Mouse (Mus musculus) lung, embryonic 15.5 days (tissue): ENCODE results near the gene Akap17b. TPM values are rescaled to one million over a fixed set of nuclear protein-coding genes. Genes with fewer than 3 reads are reported as not detected.
"Not testable (repeated sequence)": the region's sequence is repeated elsewhere in the genome, so short reads cannot be mapped to it uniquely, and the experiment has no call there.

ENCODE experiments used
- ATAC-seq: fragments of 200-750 bp; cut with Nextera tagmentation; 2 replicates; pipeline ENCODE4 v1.8.0; 2017; ENCODE audit warnings: moderate number of reproducible peaks, borderline replicate concordance; ENCODE audit not compliant: low FRiP score, low TSS enrichment; ENCODE audit errors: extremely low read depth
- H3K27ac ChIP-seq: fragments of 300-500 bp; sonication (generic); 2 replicates; pipeline ENCODE4 v1.5.1; 2015; ENCODE audit warnings: moderate library complexity, mild to moderate bottlenecking, inconsistent platforms
- H3K27me3 ChIP-seq: fragments of 300-500 bp; sonication (generic); 2 replicates; pipeline ENCODE4 v1.6.1; 2015; ENCODE audit warnings: inconsistent platforms
- H3K36me3 ChIP-seq: fragments of 300-500 bp; sonication (generic); 2 replicates; pipeline ENCODE4 v1.6.1; 2015; ENCODE audit warnings: inconsistent platforms
- H3K4me1 ChIP-seq: fragments of 300-500 bp; sonication (generic); 2 replicates; pipeline ENCODE4 v1.6.1; 2015; ENCODE audit warnings: inconsistent platforms
- H3K4me2 ChIP-seq: fragments of 300-500 bp; sonication (generic); 2 replicates; pipeline ENCODE4 v1.6.1; 2015; ENCODE audit warnings: inconsistent platforms, mild to moderate bottlenecking, moderate library complexity
- H3K4me3 ChIP-seq: fragments of 300-500 bp; sonication (generic); 2 replicates; pipeline ENCODE4 v1.5.1; 2015; ENCODE audit warnings: mild to moderate bottlenecking, inconsistent platforms
- H3K9ac ChIP-seq: fragments of 300-500 bp; sonication (generic); 2 replicates; pipeline ENCODE4 v1.6.1; 2015; ENCODE audit warnings: inconsistent platforms
- H3K9me3 ChIP-seq: fragments of 300-500 bp; sonication (generic); 2 replicates; pipeline ENCODE4 v1.6.1; 2016; ENCODE audit warnings: inconsistent platforms
- WGBS: fragments of 180-500 bp; shearing (Covaris S2); methylation state at CpG from one replicate; pipeline ENCODE4 v1.1.7; 2015; 5-methylcytosine and 5-hydroxymethylcytosine counted together
- polyA plus RNA-seq: library from polyadenylated mRNA; unstranded; fragments of >200 nt; fragmentation: Nextera tagmentation; extraction: Ambion mirVana; gene quantifications from 2 replicates; pipeline ENCODE4 v1.2.1, GENCODE M21; 2015

The Akap17b gene
- polyA plus RNA-seq, 1 experiment from 2014 or later, result 2.9 TPM

- Histone ChIP-seq H3K9me3 (no peaks in the 10 kb centered on the region), H3K4me3 (peak overlapping the region; percentile 64), H3K27ac (no peak overlapping the region), H3K36me3 (no peaks in the 10 kb centered on the region), H3K4me1 (no peaks in the 10 kb centered on the region), H3K27me3 (no peaks in the 10 kb centered on the region), H3K9ac (0 out of 2 replicates have a peak overlapping the region, but pooled peaks have one; percentile 13), H3K4me2 (peak overlapping the region; percentile 55)
- ATAC-seq, result no peak
- WGBS, result 45% methylated on average over 3 of the region's 3 CpGs
These were observed 45.5 kb downstream of the Akap17b start for GRCm38 (mm10) chrX:36599656-36600055.

- H3K27ac ChIP-seq, result 0 out of 2 replicates have a peak overlapping the region, but pooled peaks have one; percentile 77
- H3K27me3 ChIP-seq, result no peaks in the 10 kb centered on the region
- peak overlapping the region; percentile 64 for H3K9ac ChIP-seq
- no peaks in the 10 kb centered on the region for H3K9me3 ChIP-seq
- peak overlapping the region; percentile 55 for H3K4me2 ChIP-seq
- H3K4me3 ChIP-seq, result peak overlapping the region; percentile 64
- 25% methylated on average over 14 of the region's 14 CpGs for WGBS
- ATAC-seq, result peak; percentile 47; the same call in 1 of the 2 replicates
- H3K36me3 ChIP-seq, result no peaks in the 10 kb centered on the region
- no peaks in the 10 kb centered on the region for H3K4me1 ChIP-seq
These were observed 46.3 kb downstream of the Akap17b start for GRCm38 (mm10) chrX:36598861-36599344.

GRCm38 (mm10) chrX:36598390-36598810, 46.8 kb downstream of the Akap17b start:
- Histone ChIP-seq H3K27me3 (no peaks in the 10 kb centered on the region), H3K27ac (peak overlapping the region; percentile 77), H3K9me3 (no peaks in the 10 kb centered on the region), H3K4me1 (no peaks in the 10 kb centered on the region), H3K9ac (peak overlapping the region; percentile 64), H3K4me2 (peak overlapping the region; percentile 55), H3K36me3 (no peaks in the 10 kb centered on the region), H3K4me3 (peak overlapping the region; percentile 64)
- 17% methylated on average over 36 of the region's 41 CpGs for WGBS
- peak; percentile 53 for ATAC-seq

GRCm38 (mm10) chrX:36597707-36598389, 47.3 kb downstream of the Akap17b start, which contains the start of gene Pgrmc1:
Pgrmc1 (plus strand) TSS chrX:36598206.
- peak; percentile 94 for ATAC-seq
- peak within 1 kb of the TSS; percentile 64 for H3K9ac ChIP-seq
- peak within 1 kb of the TSS; percentile 77 for H3K27ac ChIP-seq
- H3K36me3 ChIP-seq, result no peaks in the 10 kb centered on the region
- peak within 1 kb of the TSS; percentile 55 for H3K4me2 ChIP-seq
- H3K27me3 ChIP-seq, result no peaks in the 10 kb centered on the region
- no peaks in the 10 kb centered on the region for H3K9me3 ChIP-seq
- WGBS, result 14% methylated on average over 37 of the region's 45 CpGs
- H3K4me3 ChIP-seq, result peak within 1 kb of the TSS; percentile 64
- no peaks in the 10 kb centered on the region for H3K4me1 ChIP-seq

GRCm38 (mm10) chrX:36596483-36597120, 48.6 kb downstream of the Akap17b start:
- 65% methylated on average over 5 of the region's 5 CpGs for WGBS
- H3K9ac ChIP-seq, H3K4me2 ChIP-seq, H3K4me3 ChIP-seq, H3K4me1 ChIP-seq, H3K36me3 ChIP-seq, H3K27ac ChIP-seq, H3K27me3 ChIP-seq, ATAC-seq, H3K9me3 ChIP-seq: not testable (repeated sequence)

- Histone ChIP-seq H3K36me3 (no peaks in the 10 kb centered on the region), H3K9me3 (no peaks in the 10 kb centered on the region), H3K9ac (no peak overlapping the region), H3K4me3 (no peak overlapping the region), H3K27me3 (no peaks in the 10 kb centered on the region), H3K27ac (no peak overlapping the region), H3K4me2 (no peak overlapping the region), H3K4me1 (no peaks in the 10 kb centered on the region)
- 73% methylated on average over 3 of the region's 3 CpGs for WGBS
- ATAC-seq, result no peak
These were observed 49.9 kb downstream of the Akap17b start for GRCm38 (mm10) chrX:36595247-36595646.

- Histone ChIP-seq H3K4me1 (no peaks in the 10 kb centered on the region), H3K9me3 (no peaks in the 10 kb centered on the region), H3K27me3 (no peaks in the 10 kb centered on the region), H3K9ac (no peak overlapping the region), H3K4me3 (no peak overlapping the region), H3K4me2 (no peak overlapping the region), H3K36me3 (no peaks in the 10 kb centered on the region), H3K27ac (no peak overlapping the region)
- ATAC-seq, result no peak
- 53% methylated on average over 4 of the region's 4 CpGs for WGBS
These were observed 53.7 kb downstream of the Akap17b start for GRCm38 (mm10) chrX:36591539-36591938.

- Histone ChIP-seq H3K4me2 (no peak overlapping the region), H3K27ac (no peak overlapping the region), H3K9ac (no peak overlapping the region), H3K27me3 (no peaks in the 10 kb centered on the region), H3K4me1 (no peaks in the 10 kb centered on the region), H3K4me3 (no peak overlapping the region), H3K36me3 (no peaks in the 10 kb centered on the region), H3K9me3 (no peaks in the 10 kb centered on the region)
- WGBS, result 52% methylated on average over 1 of the region's 1 CpGs
- ATAC-seq, result no peak
These were observed 54.1 kb downstream of the Akap17b start for GRCm38 (mm10) chrX:36591120-36591519.

GRCm38 (mm10) chrX:36590266-36590665, 54.9 kb downstream of the Akap17b start:
- WGBS, result 79% methylated on average over 7 of the region's 7 CpGs
- Histone ChIP-seq H3K27me3 (no peaks in the 10 kb centered on the region), H3K27ac (no peak overlapping the region), H3K4me1 (no peaks in the 10 kb centered on the region), H3K9me3 (no peaks in the 10 kb centered on the region), H3K36me3 (no peaks in the 10 kb centered on the region), H3K4me3 (no peak overlapping the region), H3K9ac (no peak overlapping the region), H3K4me2 (no peak overlapping the region)
- ATAC-seq, result no peak

- Histone ChIP-seq H3K9ac (no peak overlapping the region), H3K4me3 (no peak overlapping the region), H3K27me3 (no peaks in the 10 kb centered on the region), H3K27ac (no peak overlapping the region), H3K4me2 (no peak overlapping the region), H3K9me3 (no peaks in the 10 kb centered on the region), H3K4me1 (no peaks in the 10 kb centered on the region), H3K36me3 (no peaks in the 10 kb centered on the region)
- ATAC-seq, result no peak
- 64% methylated on average over 8 of the region's 8 CpGs for WGBS
These were observed 57.6 kb downstream of the Akap17b start for GRCm38 (mm10) chrX:36587304-36588209.

- H3K9ac ChIP-seq, result no peak overlapping the region
- no peaks in the 10 kb centered on the region for H3K36me3 ChIP-seq
- H3K27me3 ChIP-seq, result no peaks in the 10 kb centered on the region
- no peak overlapping the region for H3K27ac ChIP-seq
- H3K9me3 ChIP-seq, result no peaks in the 10 kb centered on the region
- WGBS, result 86% methylated on average over 1 of the region's 1 CpGs
- no peak overlapping the region for H3K4me2 ChIP-seq
- no peak for ATAC-seq
- H3K4me3 ChIP-seq, result no peak overlapping the region
- H3K4me1 ChIP-seq, result no peaks in the 10 kb centered on the region
These were observed 58.4 kb downstream of the Akap17b start for GRCm38 (mm10) chrX:36586629-36587303.
